Comparison of ENCODE assay signal across 19 mouse cellular contexts in the genomic region with DNA sequence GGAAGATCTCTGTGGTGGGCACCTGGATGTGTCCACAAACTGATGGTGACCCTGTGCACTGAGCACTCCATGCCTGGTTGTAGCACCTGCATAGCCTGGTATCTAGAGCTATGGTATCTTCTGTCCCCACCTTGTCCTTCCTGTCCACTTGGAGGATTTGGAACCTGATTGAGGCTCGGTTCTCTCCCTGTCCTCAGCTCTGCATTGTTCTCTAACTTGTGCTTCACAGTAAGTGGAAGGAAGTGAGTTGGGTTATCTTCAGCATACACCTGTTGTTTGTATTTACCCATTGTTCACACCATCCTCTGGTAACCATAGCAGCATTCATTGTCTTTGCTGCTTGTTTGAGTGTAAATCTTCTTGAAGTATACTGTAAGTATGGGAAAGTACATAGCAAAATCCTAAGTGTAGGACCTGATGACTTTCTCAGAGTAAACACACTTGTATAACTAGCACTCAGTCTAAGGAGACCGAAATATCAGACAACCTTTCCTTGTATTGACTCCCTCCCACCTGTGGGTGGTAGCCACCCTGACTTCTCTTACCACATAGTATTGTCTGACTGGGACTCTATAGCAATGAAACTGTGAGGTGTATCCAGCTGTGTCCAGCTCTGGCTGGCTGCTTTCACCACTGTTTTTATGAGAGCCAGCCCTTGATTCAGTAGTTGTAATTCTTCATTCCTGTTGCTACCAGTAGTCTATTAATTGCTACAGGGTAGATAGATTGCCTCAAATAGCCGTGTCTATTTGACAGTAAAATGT.
DNase-seq lines count a peak whose midpoint lies in the region; ATAC-seq and TF ChIP-seq lines count a peak whose summit lies in the region.
"Had no signal": no experiment of that assay in that cellular context is flagged by ENCODE, and none has a peak within 500 bp of the region (broad histone marks: within the 10 kb centered on the region; RNA-seq: fewer than 3 reads in every experiment).

No protein-coding gene starts in this region.

- H3K9ac ChIP-seq in lung, postnatal 0 days (replicated peaks; ENCODE audit: low read depth), result no peak overlapping the region
- H3K9ac ChIP-seq: embryonic facial prominence, embryonic 15.5 days; forebrain, postnatal 0 days; hindbrain, embryonic 12.5 days; liver, embryonic 15.5 days; midbrain, embryonic 12.5 days; neural tube, embryonic 12.5 days had no signal

- H3K9me3 ChIP-seq in lung, postnatal 0 days (ENCODE audit: low read length), result no peaks in the 10 kb centered on the region
- H3K9me3 ChIP-seq in forebrain, embryonic 10.5 days, result no peaks in the 10 kb centered on the region
- H3K9me3 ChIP-seq: embryonic facial prominence, embryonic 15.5 days; hindbrain, embryonic 12.5 days; liver, embryonic 15.5 days; midbrain, embryonic 12.5 days; neural tube, embryonic 12.5 days had no signal

- DNase-seq in heart, adult 8-10 months (ENCODE audit: low spot score), result peak; percentile 19
- no peak for DNase-seq in heart, postnatal 4 days
- DNase-seq in lung, postnatal 0 days (ENCODE audit: low spot score), result peak; percentile 21
- DNase-seq in lung, adult 2 months, result no peak
- DNase-seq in kidney, adult 8-10 months, result peak; percentile 9 to 19
- DNase-seq in kidney, postnatal 36 days, result peak; percentile 12 to 27
- DNase-seq in forebrain, embryonic 10.5 days (ENCODE audit: extremely low spot score, low spot score), result no peak
- DNase-seq: adrenal gland, postnatal 36 days; cerebellum, adult 18-20 months; cerebellum, postnatal 36 days; forebrain, postnatal 0 days; right cerebral cortex, adult 18-20 months; thymus, postnatal 25 days had no signal

- H3K36me3 ChIP-seq in lung, postnatal 0 days (ENCODE audit: insufficient read depth, low read length), result no peaks in the 10 kb centered on the region
- H3K36me3 ChIP-seq in forebrain, embryonic 10.5 days (replicated peaks), result peaks cover 26% of the 10 kb centered on the region
- H3K36me3 ChIP-seq: embryonic facial prominence, embryonic 15.5 days; liver, embryonic 15.5 days had no signal

- TF ChIP-seq EP300 in lung, postnatal 0 days (IDR thresholded peaks at IDR 0.05), result no peak

- no peaks in the 10 kb centered on the region for H3K4me1 ChIP-seq in lung, postnatal 0 days (ENCODE audit: insufficient read depth, low read depth, low read length)
- H3K4me1 ChIP-seq in lung, adult 2 months (ENCODE audit: control insufficient read depth, insufficient read depth, low read length), result peaks cover 6% of the 10 kb centered on the region
- H3K4me1 ChIP-seq in forebrain, embryonic 10.5 days, result no peaks in the 10 kb centered on the region
- H3K4me1 ChIP-seq: embryonic facial prominence, embryonic 15.5 days; hindbrain, embryonic 12.5 days; liver, embryonic 15.5 days; midbrain, embryonic 12.5 days; neural tube, embryonic 12.5 days had no signal

- peak; percentile 68 for ATAC-seq in lung, postnatal 0 days
- ATAC-seq: forebrain, postnatal 0 days had no signal

- WGBS in lung, postnatal 0 days, result 63% methylated on average over 3 of the region's 3 CpGs
- 60% methylated on average over 3 of the region's 3 CpGs for WGBS in lung, adult 2 months
- 97% methylated on average over 3 of the region's 3 CpGs for WGBS in forebrain, embryonic 10.5 days

- no peak overlapping the region for H3K27ac ChIP-seq in lung, postnatal 0 days (ENCODE audit: low read length)
- no peak overlapping the region for H3K27ac ChIP-seq in forebrain, embryonic 10.5 days
- H3K27ac ChIP-seq: embryonic facial prominence, embryonic 15.5 days; hindbrain, embryonic 12.5 days; liver, embryonic 15.5 days; midbrain, embryonic 12.5 days; neural tube, embryonic 12.5 days had no signal

- TF ChIP-seq CTCF in lung, postnatal 0 days (IDR thresholded peaks at IDR 0.05), result no peak
- TF ChIP-seq CTCF in lung, adult 2 months (IDR thresholded peaks at IDR 0.05; ENCODE audit: insufficient read depth, low read length), result no peak

- no peak overlapping the region for H3K4me3 ChIP-seq in lung, postnatal 0 days (ENCODE audit: low read depth, low read length)
- H3K4me3 ChIP-seq in lung, adult 2 months (replicated peaks; ENCODE audit: extremely low read depth, low read depth, low read length), result no peak overlapping the region
- H3K4me3 ChIP-seq in forebrain, embryonic 10.5 days, result no peak overlapping the region
- H3K4me3 ChIP-seq: embryonic facial prominence, embryonic 15.5 days; hindbrain, embryonic 12.5 days; liver, embryonic 15.5 days; midbrain, embryonic 12.5 days; neural tube, embryonic 12.5 days had no signal

- TF ChIP-seq POLR2A in lung, adult 2 months (IDR thresholded peaks at IDR 0.05; ENCODE audit: borderline replicate concordance, extremely low read depth, low read depth, low read length), result no peak

- no peak overlapping the region for H3K4me2 ChIP-seq in lung, postnatal 0 days (replicated peaks; ENCODE audit: low read depth, low read length)
- H3K4me2 ChIP-seq: embryonic facial prominence, embryonic 15.5 days; hindbrain, embryonic 12.5 days; liver, embryonic 15.5 days; midbrain, embryonic 12.5 days; neural tube, embryonic 12.5 days had no signal

- no peaks in the 10 kb centered on the region for H3K27me3 ChIP-seq in lung, postnatal 0 days (replicated peaks; ENCODE audit: insufficient read depth, low read length)
- H3K27me3 ChIP-seq in forebrain, embryonic 10.5 days (ENCODE audit: poor library complexity, severe bottlenecking), result no peaks in the 10 kb centered on the region
- H3K27me3 ChIP-seq: CH12.LX; embryonic facial prominence, embryonic 15.5 days; hindbrain, embryonic 12.5 days; liver, embryonic 15.5 days; midbrain, embryonic 12.5 days; neural tube, embryonic 12.5 days had no signal

Comparison
In these comparisons a context has a peak if more than half of its experiments do, and no peak if none do; other contexts are left out.
1. DNase-seq: peak in heart, adult 8-10 months (single experiment), lung, postnatal 0 days (single experiment), kidney, adult 8-10 months (2 of 2) and kidney, postnatal 36 days (2 of 2); none in heart, postnatal 4 days (single experiment), lung, adult 2 months (single experiment) and forebrain, embryonic 10.5 days (single experiment).